Mouse (Mus musculus): Measurements from ENCODE around the gene Dusp6.

Gene Dusp6

DNA sequence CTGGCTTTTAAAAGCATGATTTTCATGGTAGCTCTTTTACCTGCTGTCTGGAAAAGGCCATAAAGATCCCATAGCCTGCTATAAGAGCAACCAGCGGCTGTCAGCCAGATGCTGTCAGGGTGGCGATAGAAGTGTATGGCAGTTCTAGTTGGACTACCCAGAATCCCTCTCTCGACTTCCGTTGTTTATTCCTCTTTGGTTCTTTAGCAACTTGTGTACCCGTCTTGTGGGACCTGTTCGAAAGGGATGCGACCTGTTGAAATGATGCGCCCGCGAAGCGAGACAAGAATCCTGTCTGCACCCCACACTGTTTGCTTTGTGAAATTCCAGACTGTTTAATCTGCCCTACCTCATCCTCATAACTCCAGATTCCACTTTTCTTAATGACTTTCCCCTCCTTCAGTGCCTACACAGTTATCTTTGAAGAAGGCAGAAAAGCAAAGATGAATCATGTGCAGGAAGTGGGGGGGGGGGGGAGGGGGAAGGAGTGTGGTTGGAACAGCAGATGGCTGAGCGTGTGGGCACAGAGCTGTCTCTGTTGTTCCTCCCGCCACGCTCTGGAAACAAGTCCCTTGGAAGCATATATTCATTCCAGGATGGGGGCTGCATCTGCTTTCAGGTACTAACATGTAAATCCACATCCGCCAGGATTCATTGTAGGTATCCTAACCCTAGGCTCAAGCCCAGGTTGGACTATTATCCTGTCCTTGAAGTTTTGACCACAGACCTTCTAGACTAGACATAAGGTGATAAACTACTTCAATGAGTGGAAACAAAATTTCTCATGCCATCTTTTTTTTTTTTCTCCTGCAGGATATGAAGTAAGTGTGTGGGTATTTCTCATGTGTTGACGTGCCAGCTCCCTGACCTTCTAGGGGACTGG is 21.0 kb upstream of the Dusp6 start:
- ChIA-PET CTCF (no interaction called here), POLR2A (interaction anchor here in 3 of 4 experiments (0.6 to 1.0 kb wide), 4 partner anchors 18 to 335 kb away, joined by 3 to 6 read pairs (median 3); no protein-coding TSS in a partner anchor)

- CTCF ChIA-PET = no interaction called here
- POLR2A ChIA-PET = interaction anchor here in 2 of 4 experiments (0.7 to 1.0 kb wide), 3 partner anchors 16 to 335 kb away, joined by 3 to 6 read pairs (median 3); no protein-coding TSS in a partner anchor
These were observed 20.3 kb upstream of the Dusp6 start for GRCm38 (mm10) chr10:99242721-99243120.

GRCm38 (mm10) chr10:99243907-99244489 is 19.0 kb upstream of the Dusp6 start:
- CTCF ChIA-PET = no interaction called here
- POLR2A ChIA-PET = no interaction called here

GRCm38 (mm10) chr10:99244655-99245260 is 18.3 kb upstream of the Dusp6 start:
- CTCF ChIA-PET = no interaction called here
- POLR2A ChIA-PET = interaction anchor here in 1 of 4 experiments (2.1 kb wide), 1 partner anchor 18 kb away, joined by 7 read pairs; the partner anchor contains the start of gene Dusp6

DNA sequence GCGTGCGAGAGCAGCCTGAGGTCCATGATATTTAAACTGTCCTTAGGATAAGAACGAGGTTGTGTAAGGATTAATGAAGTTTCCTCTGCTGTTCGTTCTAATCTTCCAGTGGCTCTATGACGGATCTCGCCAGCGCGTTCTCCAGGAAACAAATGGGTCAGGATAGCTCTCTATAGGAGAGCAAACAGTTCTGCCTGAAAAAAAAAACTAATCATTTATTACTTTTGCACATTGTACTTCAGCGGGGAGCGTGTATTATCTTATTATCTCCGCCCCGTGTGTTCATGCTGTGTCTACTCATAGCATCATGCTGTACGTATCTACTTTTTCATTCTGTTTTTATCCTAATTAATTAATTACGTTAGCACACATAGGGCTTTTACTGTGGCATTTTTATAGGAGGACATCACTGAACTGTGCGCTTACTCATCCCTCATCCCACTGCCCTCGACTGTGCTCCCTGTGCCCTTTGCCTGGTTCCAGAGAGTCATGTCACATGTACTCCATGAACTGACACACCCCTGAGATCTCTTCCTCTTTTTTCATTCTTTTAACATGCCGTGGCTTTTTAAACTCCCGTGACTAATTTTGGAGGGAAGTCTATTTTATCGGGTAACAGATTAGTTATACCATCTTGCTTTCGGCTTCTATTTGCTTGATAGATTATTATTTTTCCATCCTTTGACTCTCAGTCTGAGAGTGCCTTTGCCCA is 16.1 kb upstream of the Dusp6 start:
- ChIA-PET CTCF (interaction anchor here in 1 of 4 experiments (0.7 kb wide), 1 partner anchor 78 kb away, joined by 4 read pairs; no protein-coding TSS in a partner anchor), POLR2A (interaction anchor here in 2 of 4 experiments (1.4 to 2.1 kb wide), 2 partner anchors 14 to 16 kb away, joined by 7 read pairs; partner anchors contain the start of gene Dusp6 (in 1 of the 2))

GRCm38 (mm10) chr10:99250874-99251281 is 12.2 kb upstream of the Dusp6 start:
- ChIA-PET POLR2A (interaction anchor here in 3 of 4 experiments (0.6 to 2.8 kb wide), 5 partner anchors 9 to 15 kb away, joined by 3 to 24 read pairs (median 6); partner anchors contain the start of gene Dusp6 (in 2 of the 3)), CTCF (no interaction called here)

GRCm38 (mm10) chr10:99253412-99253811 is 9.6 kb upstream of the Dusp6 start:
- ChIA-PET CTCF (no interaction called here), POLR2A (interaction anchor here in 1 of 4 experiments (2.8 kb wide), 1 partner anchor 9 kb away, joined by 24 read pairs; the partner anchor contains the start of gene Dusp6)

DNA sequence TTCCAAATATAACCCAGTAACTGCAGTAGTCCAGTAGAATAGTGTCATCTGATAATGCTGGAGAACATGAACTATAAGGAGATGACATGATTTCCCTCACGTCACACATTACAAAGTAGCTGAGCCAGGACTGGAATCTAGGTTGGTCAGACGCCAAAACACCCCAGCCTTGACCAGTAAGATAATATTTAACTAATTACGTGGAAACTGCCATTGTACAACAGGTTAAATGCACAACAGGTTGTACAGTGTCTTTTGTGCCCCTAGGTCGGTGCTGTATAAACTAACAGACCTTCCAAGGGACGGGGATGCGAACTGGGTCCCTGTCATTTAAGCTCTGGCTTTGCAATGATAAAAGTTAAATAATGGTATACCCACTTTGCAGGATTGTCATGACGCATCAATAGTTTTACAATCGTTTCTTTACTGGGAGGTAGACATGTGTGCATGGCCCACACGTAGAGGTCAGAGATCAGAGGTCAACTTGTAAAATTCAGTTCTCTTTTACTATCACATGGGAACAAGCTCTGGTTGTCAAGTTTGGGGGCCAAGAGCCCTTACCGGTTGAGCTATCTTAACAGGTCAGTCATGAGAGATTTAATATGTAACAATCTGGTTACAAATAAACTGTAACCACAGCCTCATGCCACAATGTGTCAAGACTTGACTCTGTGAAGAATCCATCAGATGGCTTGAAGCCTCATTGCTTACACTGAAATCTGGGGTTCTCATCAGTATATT is 7.0 kb upstream of the Dusp6 start:
- ChIA-PET CTCF (no interaction called here), POLR2A (no interaction called here)

DNA sequence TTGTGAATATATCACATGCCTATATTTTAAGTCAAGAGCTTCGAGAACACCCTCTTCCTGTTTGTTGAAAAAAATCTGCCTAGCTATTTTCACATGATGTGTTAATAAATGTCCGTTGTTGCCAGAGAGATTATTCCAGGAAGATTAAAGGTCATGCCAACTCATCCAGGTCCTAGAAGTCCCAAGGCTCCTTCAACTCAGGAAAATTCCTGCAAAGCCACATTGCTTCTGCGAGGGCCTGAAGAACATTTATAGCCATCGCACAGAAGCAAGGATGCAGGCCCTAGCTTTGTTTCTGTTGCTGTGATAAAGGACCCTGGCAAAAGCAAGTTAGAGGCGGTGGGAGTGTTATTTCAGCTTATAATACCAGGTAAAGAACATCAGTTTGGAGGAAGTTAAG is 5.5 kb upstream of the Dusp6 start:
- ChIA-PET POLR2A (interaction anchor here in 2 of 4 experiments (1.2 to 1.4 kb wide), 2 partner anchors 14 to 25 kb away, joined by 3 read pairs; no protein-coding TSS in a partner anchor), CTCF (no interaction called here)

DNA sequence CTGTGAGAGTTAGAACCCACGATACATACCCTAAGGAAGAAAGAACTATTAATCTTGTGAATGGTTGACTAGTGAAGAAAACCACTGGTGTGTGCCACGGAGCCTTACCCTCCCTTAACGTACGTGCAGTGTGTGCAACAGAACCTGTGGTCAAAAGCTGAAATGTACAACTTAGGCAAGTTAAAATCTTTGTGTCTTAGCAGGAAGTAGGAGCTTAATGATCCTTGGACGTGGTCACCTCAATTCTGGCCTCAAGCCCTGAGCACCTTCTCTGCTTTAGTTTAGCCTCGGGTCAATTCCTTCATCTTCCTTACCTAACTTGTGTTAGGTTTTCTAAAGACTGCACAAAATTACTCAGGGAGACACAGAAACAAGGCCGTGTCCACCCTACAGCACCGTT is 3.2 kb upstream of the Dusp6 start:
- ChIA-PET POLR2A (interaction anchor here in 3 of 4 experiments (0.6 to 1.6 kb wide), 4 partner anchors 8 to 136 kb away, joined by 3 to 6 read pairs (median 4); no protein-coding TSS in a partner anchor), CTCF (no interaction called here)

GRCm38 (mm10) chr10:99261151-99261635 is 1.8 kb upstream of the Dusp6 start:
- ChIA-PET CTCF (interaction anchor here in 1 of 4 experiments (1.0 kb wide), 1 partner anchor 354 kb away, joined by 3 read pairs; no protein-coding TSS in a partner anchor), POLR2A (interaction anchor here in 2 of 4 experiments (0.6 to 4.4 kb wide), 16 partner anchors 9 to 202 kb away, joined by 3 to 24 read pairs (median 6); no protein-coding TSS in a partner anchor)

- POLR2A ChIA-PET = interaction anchor here in 3 of 4 experiments (0.5 to 4.4 kb wide), 39 partner anchors 9 to 1239 kb away, joined by 3 to 24 read pairs (median 4); no protein-coding TSS in a partner anchor
- CTCF ChIA-PET = interaction anchor here in 2 of 4 experiments (0.6 to 1.0 kb wide), 2 partner anchors 93 to 354 kb away, joined by 3 to 11 read pairs; no protein-coding TSS in a partner anchor
These were observed 1.3 kb upstream of the Dusp6 start for GRCm38 (mm10) chr10:99261636-99262318.

DNA sequence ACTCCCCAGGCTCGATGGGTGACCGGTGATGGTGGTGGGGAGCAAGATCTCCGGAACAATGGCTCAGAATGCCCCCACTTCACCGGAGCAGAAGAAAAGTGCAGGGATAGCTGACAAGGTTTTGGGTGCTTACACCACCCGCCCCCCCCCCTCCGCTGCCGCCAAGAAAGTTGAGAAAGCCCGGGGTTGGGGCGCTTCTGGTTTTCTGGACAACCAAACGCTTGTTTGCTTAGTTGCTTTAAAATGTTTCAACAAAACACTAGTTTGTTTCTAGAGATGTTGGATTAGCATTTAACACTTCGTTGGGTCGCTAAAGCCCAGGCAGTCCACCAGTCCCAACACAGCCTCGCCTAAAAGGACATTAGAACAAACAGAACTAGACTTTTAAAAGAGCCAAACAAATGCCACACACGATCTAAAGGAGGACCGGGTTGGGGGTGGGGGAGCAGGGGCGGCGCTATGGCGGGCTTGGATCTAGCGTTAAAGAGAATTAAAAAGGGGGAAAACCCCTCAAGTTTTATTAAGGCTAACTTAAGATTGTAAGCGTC is 638 bp upstream of the Dusp6 start:
- POLR2A ChIA-PET = interaction anchor here (0.5 to 4.4 kb wide), 45 partner anchors 8 to 1238 kb away, joined by 3 to 24 read pairs (median 4); no protein-coding TSS in a partner anchor
- CTCF ChIA-PET = interaction anchor here in 1 of 4 experiments (0.6 kb wide), 1 partner anchor 94 kb away, joined by 11 read pairs; no protein-coding TSS in a partner anchor

- ChIA-PET POLR2A (interaction anchor here (0.6 to 4.4 kb wide), 33 partner anchors 7 to 352 kb away, joined by 3 to 24 read pairs (median 4); partner anchors contain the start of gene Galnt4 (in 1 of the 4)), CTCF (interaction anchor here in 2 of 4 experiments (0.5 to 0.7 kb wide), 2 partner anchors 98 to 269 kb away, joined by 3 read pairs; no protein-coding TSS in a partner anchor)
These were observed 589 bp downstream of the Dusp6 start for GRCm38 (mm10) chr10:99263419-99264221.

DNA sequence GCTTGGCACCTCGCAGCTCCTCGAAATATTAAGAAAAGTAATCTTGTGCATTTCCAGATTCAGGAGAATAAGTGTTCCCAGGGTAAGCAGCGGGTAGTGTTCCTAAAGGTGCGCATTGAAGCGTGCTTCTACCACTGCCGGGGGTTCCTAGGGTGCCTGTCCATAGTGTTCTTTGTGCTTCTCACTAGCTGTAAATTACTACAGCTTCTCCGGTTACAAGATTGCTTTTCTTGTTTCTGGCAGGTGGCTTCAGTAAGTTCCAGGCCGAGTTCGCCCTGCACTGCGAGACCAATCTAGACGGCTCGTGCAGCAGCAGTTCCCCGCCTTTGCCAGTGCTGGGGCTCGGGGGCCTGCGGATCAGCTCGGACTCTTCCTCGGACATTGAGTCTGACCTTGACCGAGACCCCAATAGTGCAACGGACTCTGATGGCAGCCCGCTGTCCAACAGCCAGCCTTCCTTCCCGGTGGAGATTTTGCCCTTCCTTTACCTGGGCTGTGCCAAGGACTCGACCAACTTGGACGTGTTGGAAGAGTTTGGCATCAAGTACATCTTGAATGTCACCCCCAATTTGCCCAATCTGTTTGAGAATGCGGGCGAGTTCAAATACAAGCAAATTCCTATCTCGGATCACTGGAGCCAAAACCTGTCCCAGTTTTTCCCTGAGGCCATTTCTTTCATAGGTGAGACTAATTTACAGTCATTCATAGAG is 1.4 kb downstream of the Dusp6 start:
- POLR2A ChIA-PET = interaction anchor here in 3 of 4 experiments (0.9 to 4.4 kb wide), 21 partner anchors 10 to 331 kb away, joined by 3 to 24 read pairs (median 3); partner anchors contain the start of gene Galnt4 (in 1 of the 3)
- CTCF ChIA-PET = interaction anchor here in 1 of 4 experiments (0.7 kb wide), 1 partner anchor 268 kb away, joined by 3 read pairs; no protein-coding TSS in a partner anchor

Measured in embryonic stem cell, embryonic (primary cell).